Mouse (Mus musculus) spleen, adult 2 months (tissue): ENCODE measurements around the gene 1700014D04Rik. TPM values are rescaled to one million over a fixed set of nuclear protein-coding genes. Genes with fewer than 3 reads are reported as not detected.

Source experiments
- DNase-seq, 2 experiments: peaks; one replicate each; pipeline versions ENCODE4 v3.0.0 to v3.0.0-alpha.2; 2012 to 2021; ENCODE audit warnings: low spot score in 2 of 2, low read depth in 1 of 2
- H3K27ac ChIP-seq: fragments of 200-500 bp; 2 replicates; pipeline ENCODE4 v1.5.1; 2012; ENCODE audit warnings: low read length, inconsistent platforms; ENCODE audit not compliant: insufficient read depth
- H3K27me3 ChIP-seq: fragments of 200-500 bp; 2 replicates; pipeline ENCODE4 v1.6.1; 2012; ENCODE audit warnings: mild to moderate bottlenecking, moderate library complexity, low read length, inconsistent platforms; ENCODE audit not compliant: control insufficient read depth, insufficient read depth
- H3K36me3 ChIP-seq: fragments of 200-500 bp; 2 replicates; pipeline ENCODE4 v1.6.1; 2012; ENCODE audit warnings: mild to moderate bottlenecking, low read length, inconsistent platforms; ENCODE audit not compliant: control insufficient read depth, insufficient read depth
- H3K4me1 ChIP-seq: fragments of 200-500 bp; 2 replicates; pipeline ENCODE4 v1.6.1; 2011; ENCODE audit warnings: inconsistent platforms; ENCODE audit not compliant: control insufficient read depth, insufficient read depth, insufficient read length
- H3K4me3 ChIP-seq: fragments of 200-500 bp; 2 replicates; pipeline ENCODE4 v1.5.1; 2011; ENCODE audit warnings: mild to moderate bottlenecking, inconsistent platforms; ENCODE audit not compliant: insufficient read depth, insufficient read length; ENCODE audit errors: extremely low read depth
- CTCF ChIP-seq: fragments of 200-500 bp; IDR thresholded peaks from 2 replicates; pipeline ENCODE4 v1.5.1; 2011; ENCODE audit warnings: mild to moderate bottlenecking, inconsistent platforms; ENCODE audit not compliant: insufficient read depth, insufficient read length, insufficient replicate concordance; ENCODE audit errors: extremely low read depth
- POLR2A ChIP-seq: fragments of 200-500 bp; IDR thresholded peaks from 2 replicates; pipeline ENCODE4 v1.6.1; 2011; ENCODE audit warnings: low read depth, low read length, inconsistent platforms
- WGBS: fragments of 180-500 bp; shearing (Covaris S2); methylation state at CpG from one replicate; pipeline ENCODE4 v1.1.7; 2018; 5-methylcytosine and 5-hydroxymethylcytosine counted together
- polyA plus RNA-seq: library from polyadenylated mRNA; depleted of rRNA; stranded (reverse); fragments of >200 nt; gene quantifications from 2 replicates; pipeline ENCODE4 v1.2.3, GENCODE M21; 2012

Gene 1700014D04Rik
- polyA plus RNA-seq, 1 experiment = 0.06 TPM

- WGBS = 24% methylated on average over 9 of the region's 9 CpGs
- Histone ChIP-seq H3K36me3 (peaks cover 13% of the 10 kb centered on the region), H3K4me3 (no peak overlapping the region), H3K27ac (peak overlapping the region; percentile 52; the same call in 1 of the 2 replicates), H3K4me1 (peaks cover 6% of the 10 kb centered on the region; the same call in 1 of the 2 replicates), H3K27me3 (no peaks in the 10 kb centered on the region)
- TF ChIP-seq CTCF (no peak), POLR2A (no peak)
- DNase-seq = peak in 1 of 2 experiments; percentile 24
Observed at GRCm38 (mm10) chr13:59771257-59771656, 24.7 kb upstream of the 1700014D04Rik start.

- Histone ChIP-seq H3K36me3 (peaks cover 12% of the 10 kb centered on the region), H3K27ac (peak overlapping the region; percentile 66), H3K27me3 (no peaks in the 10 kb centered on the region), H3K4me3 (0 out of 2 replicates have a peak overlapping the region, but pooled peaks have one; percentile 25), H3K4me1 (peaks cover 6% of the 10 kb centered on the region; the same call in 1 of the 2 replicates)
- DNase-seq = no peak
- no peak for TF ChIP-seq CTCF
- TF ChIP-seq POLR2A = no peak
- 26% methylated on average over 9 of the region's 9 CpGs for WGBS
Observed at GRCm38 (mm10) chr13:59770847-59771246, 24.3 kb upstream of the 1700014D04Rik start.

- Histone ChIP-seq H3K27ac (peak overlapping the region; percentile 96), H3K27me3 (no peaks in the 10 kb centered on the region), H3K4me3 (peak overlapping the region; percentile 68), H3K36me3 (peaks cover 11% of the 10 kb centered on the region), H3K4me1 (peaks cover 6% of the 10 kb centered on the region; the same call in 1 of the 2 replicates)
- DNase-seq = peak; percentile 70 to 72
- WGBS = under 1% methylated on average over 28 of the region's 28 CpGs
- TF ChIP-seq CTCF = no peak
- peak; percentile 8; the same call in 1 of the 2 replicates for TF ChIP-seq POLR2A
Observed at GRCm38 (mm10) chr13:59770164-59770562, 23.6 kb upstream of the 1700014D04Rik start.

- peak within 1 kb of the TSS; percentile 72 for H3K4me3 ChIP-seq
- TF ChIP-seq POLR2A (peak; percentile 40), CTCF (no peak)
- peaks cover 5% of the 10 kb centered on the region for H3K36me3 ChIP-seq
- peaks cover 6% of the 10 kb centered on the region; the same call in 1 of the 2 replicates for H3K4me1 ChIP-seq
- DNase-seq = peak; percentile 95 to 98
- WGBS = under 1% methylated on average over 91 of the region's 91 CpGs
- no peaks in the 10 kb centered on the region for H3K27me3 ChIP-seq
- peak within 1 kb of the TSS; percentile 96 for H3K27ac ChIP-seq
Observed at GRCm38 (mm10) chr13:59769296-59770163, 23.0 kb upstream of the 1700014D04Rik start, which contains the start of gene Isca1. Gene Isca1, minus strand, starts transcription at chr13:59769810.

- Histone ChIP-seq H3K27ac (no peak overlapping the region), H3K4me1 (peaks cover 6% of the 10 kb centered on the region; the same call in 1 of the 2 replicates), H3K4me3 (0 out of 2 replicates have a peak overlapping the region, but pooled peaks have one; percentile 20), H3K36me3 (peaks cover 3% of the 10 kb centered on the region), H3K27me3 (no peaks in the 10 kb centered on the region)
- DNase-seq = no peak
- TF ChIP-seq POLR2A = no peak
- WGBS = 45% methylated on average over 13 of the region's 13 CpGs
Observed at GRCm38 (mm10) chr13:59768531-59768930, 22.0 kb upstream of the 1700014D04Rik start.

GRCm38 (mm10) chr13:59766786-59767515, 20.4 kb upstream of the 1700014D04Rik start:
- Histone ChIP-seq H3K36me3 (peaks cover 3% of the 10 kb centered on the region), H3K4me3 (no peak overlapping the region), H3K27ac (no peak overlapping the region), H3K27me3 (no peaks in the 10 kb centered on the region), H3K4me1 (peaks cover 6% of the 10 kb centered on the region; the same call in 1 of the 2 replicates)
- no peak for TF ChIP-seq CTCF
- TF ChIP-seq POLR2A = no peak
- 80% methylated on average over 11 of the region's 11 CpGs for WGBS
- no peak for DNase-seq
